Mouse (Mus musculus): ENCODE measurements around the gene Mab21l1. TPM values are rescaled to one million over a fixed set of nuclear protein-coding genes. Genes with fewer than 3 reads are reported as not detected.

Mab21l1 gene
- polyA plus RNA-seq, 1 experiment from 2014 or later = 6.9 TPM

- Histone ChIP-seq H3K27ac (no peak overlapping the region), H3K4me1 (peaks cover 42% of the 10 kb centered on the region), H3K36me3 (replicated peaks) (no peaks in the 10 kb centered on the region), H3K27me3 (ENCODE audit: poor library complexity, severe bottlenecking) (peaks cover 90% of the 10 kb centered on the region), H3K4me3 (no peak overlapping the region), H3K9me3 (no peaks in the 10 kb centered on the region)
- WGBS = 52% methylated on average over 11 of the region's 11 CpGs
- DNase-seq (ENCODE audit: extremely low spot score, low spot score) = no peak
Measured at GRCm38 (mm10) chr3:55756602-55757190, 25.6 kb upstream of the Mab21l1 start.

DNA sequence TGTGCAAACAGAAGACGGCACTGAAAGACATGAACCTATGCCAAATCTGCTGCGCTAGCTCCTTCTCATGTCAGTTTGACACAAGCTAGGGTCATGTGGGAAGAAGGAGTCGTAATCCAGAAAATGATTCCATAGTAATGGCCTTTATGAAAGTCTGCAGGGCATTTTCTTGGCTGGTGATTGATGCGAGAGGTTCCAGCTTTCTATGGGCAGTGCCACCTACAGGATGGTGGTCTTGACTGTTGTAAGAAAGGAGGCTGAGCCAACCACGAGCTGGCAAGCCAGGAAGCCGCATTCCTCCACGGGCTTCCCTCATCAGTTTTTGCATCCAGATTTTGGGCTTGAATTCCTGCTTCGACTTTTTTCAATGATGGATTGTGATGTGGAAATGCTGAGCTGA lies 24.0 kb upstream of the Mab21l1 start:
- Histone ChIP-seq H3K4me1 (peaks cover 41% of the 10 kb centered on the region), H3K27me3 (ENCODE audit: poor library complexity, severe bottlenecking) (peaks cover 90% of the 10 kb centered on the region), H3K4me3 (no peak overlapping the region), H3K36me3 (replicated peaks) (no peaks in the 10 kb centered on the region), H3K9me3 (no peaks in the 10 kb centered on the region), H3K27ac (no peak overlapping the region)
- 80% methylated on average over 8 of the region's 8 CpGs for whole genome bisulfite sequencing
- DNase-seq (ENCODE audit: extremely low spot score, low spot score) = no peak

DNA sequence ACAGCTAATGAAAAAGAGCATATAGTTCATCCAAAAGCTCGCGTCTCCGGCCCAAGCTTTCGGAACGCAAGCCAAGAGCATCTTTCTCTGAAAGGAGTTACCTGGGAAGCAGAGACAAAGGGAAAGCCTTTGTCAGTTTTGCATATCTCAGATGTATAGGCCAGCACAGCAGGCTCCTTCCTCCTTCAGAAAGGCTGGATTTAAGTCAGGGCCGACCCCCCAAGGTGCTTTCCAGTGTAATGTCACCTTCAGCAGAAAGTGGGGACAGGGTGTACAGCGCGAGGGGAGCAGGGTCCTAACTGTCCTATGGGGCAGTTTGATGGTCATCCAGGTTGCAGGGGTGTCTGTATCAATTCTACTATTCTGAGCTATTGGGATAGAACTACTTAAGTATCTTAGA lies 18.7 kb upstream of the Mab21l1 start:
- 18% methylated on average over 8 of the region's 8 CpGs for WGBS

GRCm38 (mm10) chr3:55768654-55769053 lies 13.7 kb upstream of the Mab21l1 start:
- Histone ChIP-seq H3K4me3 (no peak overlapping the region), H3K9me3 (no peaks in the 10 kb centered on the region), H3K27ac (no peak overlapping the region), H3K27me3 (ENCODE audit: poor library complexity, severe bottlenecking) (peaks cover 74% of the 10 kb centered on the region), H3K36me3 (replicated peaks) (no peaks in the 10 kb centered on the region), H3K4me1 (no peaks in the 10 kb centered on the region)
- WGBS = 90% methylated on average over 2 of the region's 2 CpGs
- no peak for DNase-seq (ENCODE audit: extremely low spot score, low spot score)

More for the DNA sequence above, 18.7 kb upstream of the Mab21l1 start:
- Histone ChIP-seq H3K4me1 (no peaks in the 10 kb centered on the region), H3K9me3 (no peaks in the 10 kb centered on the region), H3K27me3 (ENCODE audit: poor library complexity, severe bottlenecking) (peaks cover 100% of the 10 kb centered on the region), H3K27ac (no peak overlapping the region), H3K36me3 (replicated peaks) (no peaks in the 10 kb centered on the region), H3K4me3 (no peak overlapping the region)
- DNase-seq (ENCODE audit: extremely low spot score, low spot score) = no peak

- no peak overlapping the region for H3K27ac ChIP-seq
- H3K4me1 ChIP-seq = no peaks in the 10 kb centered on the region
- 75% methylated on average over 2 of the region's 2 CpGs for WGBS
- no peaks in the 10 kb centered on the region for H3K9me3 ChIP-seq
- H3K27me3 ChIP-seq (ENCODE audit: poor library complexity, severe bottlenecking) = peaks cover 74% of the 10 kb centered on the region
- no peak overlapping the region for H3K4me3 ChIP-seq
- DNase-seq (ENCODE audit: extremely low spot score, low spot score) = no peak
- no peaks in the 10 kb centered on the region for H3K36me3 ChIP-seq (replicated peaks)
Measured at GRCm38 (mm10) chr3:55769308-55769707, 13.0 kb upstream of the Mab21l1 start.

GRCm38 (mm10) chr3:55774203-55774602 lies 8.1 kb upstream of the Mab21l1 start:
- no peak overlapping the region for H3K4me3 ChIP-seq
- H3K27me3 ChIP-seq (ENCODE audit: poor library complexity, severe bottlenecking) = peaks cover 72% of the 10 kb centered on the region
- WGBS = 69% methylated on average over 6 of the region's 6 CpGs
- no peak for DNase-seq (ENCODE audit: extremely low spot score, low spot score)
- no peaks in the 10 kb centered on the region for H3K36me3 ChIP-seq (replicated peaks)
- peaks cover 4% of the 10 kb centered on the region; the same call in 1 of the 2 replicates for H3K4me1 ChIP-seq
- no peaks in the 10 kb centered on the region for H3K9me3 ChIP-seq
- H3K27ac ChIP-seq = no peak overlapping the region

DNA sequence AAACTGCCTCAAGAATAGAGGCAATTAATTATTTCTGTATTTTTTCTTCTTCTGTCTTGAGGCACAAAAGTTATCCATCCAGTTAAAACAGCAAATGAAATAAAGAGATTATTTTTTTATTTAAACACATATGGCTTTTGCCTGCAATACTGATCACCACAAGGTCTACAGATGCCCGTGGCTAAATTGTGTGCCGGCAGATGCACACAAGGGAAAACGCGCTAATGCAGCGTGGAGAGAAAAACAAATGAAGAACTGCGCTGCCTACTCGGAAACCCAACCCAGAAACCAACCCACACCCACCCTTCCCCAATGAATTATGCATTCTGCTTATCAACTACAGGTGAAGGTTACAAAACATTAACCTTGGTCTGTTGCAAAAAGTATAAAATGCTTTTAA lies 7.1 kb upstream of the Mab21l1 start:
- peaks cover 79% of the 10 kb centered on the region for H3K27me3 ChIP-seq (ENCODE audit: poor library complexity, severe bottlenecking)
- H3K4me3 ChIP-seq = no peak overlapping the region
- peaks cover 14% of the 10 kb centered on the region for H3K4me1 ChIP-seq
- H3K27ac ChIP-seq = no peak overlapping the region
- H3K9me3 ChIP-seq = no peaks in the 10 kb centered on the region
- WGBS = 63% methylated on average over 7 of the region's 7 CpGs
- H3K36me3 ChIP-seq (replicated peaks) = no peaks in the 10 kb centered on the region
- DNase-seq (ENCODE audit: extremely low spot score, low spot score) = no peak

- Histone ChIP-seq H3K4me3 (no peak overlapping the region), H3K36me3 (replicated peaks) (no peaks in the 10 kb centered on the region), H3K4me1 (peaks cover 19% of the 10 kb centered on the region), H3K27ac (no peak overlapping the region), H3K27me3 (ENCODE audit: poor library complexity, severe bottlenecking) (peaks cover 84% of the 10 kb centered on the region), H3K9me3 (no peaks in the 10 kb centered on the region)
- WGBS = 83% methylated on average over 6 of the region's 6 CpGs
- no peak for DNase-seq (ENCODE audit: extremely low spot score, low spot score)
Measured at GRCm38 (mm10) chr3:55775753-55776152, 6.6 kb upstream of the Mab21l1 start.

GRCm38 (mm10) chr3:55777501-55777900 lies 4.8 kb upstream of the Mab21l1 start:
- DNase-seq (ENCODE audit: extremely low spot score, low spot score) = no peak
- no peak overlapping the region for H3K4me3 ChIP-seq
- 56% methylated on average over 4 of the region's 4 CpGs for WGBS
- H3K9me3 ChIP-seq = no peaks in the 10 kb centered on the region
- H3K36me3 ChIP-seq (replicated peaks) = no peaks in the 10 kb centered on the region
- peaks cover 92% of the 10 kb centered on the region for H3K27me3 ChIP-seq (ENCODE audit: poor library complexity, severe bottlenecking)
- peaks cover 33% of the 10 kb centered on the region for H3K4me1 ChIP-seq
- H3K27ac ChIP-seq = no peak overlapping the region

- Histone ChIP-seq H3K9me3 (no peaks in the 10 kb centered on the region), H3K27me3 (ENCODE audit: poor library complexity, severe bottlenecking) (peaks cover 98% of the 10 kb centered on the region), H3K4me1 (peaks cover 48% of the 10 kb centered on the region), H3K36me3 (replicated peaks) (no peaks in the 10 kb centered on the region), H3K4me3 (no peak overlapping the region), H3K27ac (no peak overlapping the region)
- no peak for DNase-seq (ENCODE audit: extremely low spot score, low spot score)
- WGBS = 13% methylated on average over 8 of the region's 8 CpGs
Measured at GRCm38 (mm10) chr3:55778764-55779730, 3.3 kb upstream of the Mab21l1 start.

DNA sequence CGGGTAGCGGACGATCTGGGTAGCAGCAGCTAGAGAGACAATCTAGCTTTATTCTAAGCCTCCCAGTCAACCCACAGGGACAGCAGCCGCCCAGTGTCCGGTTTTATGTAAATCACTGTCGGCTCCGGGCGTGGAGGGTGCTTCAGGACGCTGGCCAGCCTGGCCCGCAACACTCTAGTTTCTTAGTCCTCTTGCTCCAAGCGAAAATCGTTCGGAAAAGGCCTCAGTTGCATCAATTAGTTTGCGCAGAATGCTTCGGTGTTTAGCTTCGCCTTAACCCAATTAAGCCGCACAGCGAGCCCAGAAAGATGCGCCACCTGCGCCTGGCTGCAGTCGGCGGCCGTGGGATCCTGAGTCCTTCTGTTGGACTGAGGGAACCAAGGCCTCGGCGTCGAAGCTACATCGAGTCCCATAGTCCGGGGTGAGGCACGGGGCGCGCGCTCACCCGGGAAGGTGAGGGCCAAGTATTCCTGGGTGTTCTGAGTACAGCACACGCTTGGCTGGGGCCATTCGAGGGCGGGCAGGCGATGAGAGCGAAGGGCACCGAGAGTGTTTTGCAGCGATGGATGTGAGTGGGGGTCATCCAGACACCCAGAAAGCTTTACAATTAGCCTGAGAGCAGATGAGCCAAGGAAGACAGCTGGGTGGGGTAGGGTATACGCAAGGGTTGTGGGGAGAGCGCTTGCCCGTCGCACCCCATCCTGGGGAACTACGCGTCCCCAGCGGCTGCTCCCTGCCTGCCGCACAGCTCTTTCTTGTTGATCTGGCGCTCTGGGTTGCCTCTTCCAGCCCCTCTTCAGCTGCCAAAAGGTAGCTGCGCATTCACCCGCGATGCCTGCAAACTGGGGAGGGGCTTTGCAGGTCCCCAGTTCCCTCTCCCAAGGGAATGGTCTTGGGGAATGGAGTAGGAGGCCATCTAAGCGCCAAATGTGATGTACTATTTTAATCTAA lies 1.9 kb upstream of the Mab21l1 start:
- Histone ChIP-seq H3K4me3 (peak overlapping the region; percentile 44), H3K27ac (peak overlapping the region; percentile 48; the same call in 1 of the 2 replicates), H3K4me1 (peaks cover 51% of the 10 kb centered on the region), H3K36me3 (replicated peaks) (no peaks in the 10 kb centered on the region), H3K27me3 (ENCODE audit: poor library complexity, severe bottlenecking) (peaks cover 100% of the 10 kb centered on the region), H3K9me3 (no peaks in the 10 kb centered on the region)
- peak; percentile 56 for DNase-seq (ENCODE audit: extremely low spot score, low spot score)
- under 1% methylated on average over 53 of the region's 53 CpGs for WGBS

DNA sequence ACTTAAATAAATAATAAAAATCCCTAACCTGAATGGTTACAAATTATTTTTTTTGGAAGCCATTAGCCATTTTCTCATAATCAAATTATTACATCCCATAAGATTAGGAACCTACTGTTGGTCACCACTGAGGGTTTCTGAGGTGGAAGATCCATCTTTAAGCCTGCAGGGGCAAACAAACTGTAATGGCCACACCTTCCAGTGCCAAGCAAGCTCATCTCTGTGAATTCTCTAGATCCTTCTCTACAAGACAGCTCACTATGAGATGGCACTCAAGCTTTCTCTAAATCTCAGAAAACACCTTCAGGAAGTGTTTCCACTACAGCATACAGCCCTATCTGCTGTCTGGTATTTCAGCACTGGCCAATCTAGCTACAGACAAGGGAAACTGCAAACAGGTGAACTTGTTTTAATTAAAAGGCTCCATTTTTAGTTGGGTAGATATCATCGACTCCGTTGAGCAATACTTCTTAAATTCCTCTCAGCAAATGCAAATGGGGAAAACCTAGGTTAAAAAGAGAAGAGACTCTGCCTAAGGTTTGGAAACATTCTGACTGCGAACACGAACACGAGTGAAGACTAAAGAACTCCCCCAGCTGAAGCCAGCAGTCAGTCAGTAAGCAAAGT lies 768 bp upstream of the Mab21l1 start:
- H3K4me3 ChIP-seq = no peak overlapping the region
- 6% methylated on average over 5 of the region's 5 CpGs for WGBS
- DNase-seq (ENCODE audit: extremely low spot score, low spot score) = no peak
- no peaks in the 10 kb centered on the region for H3K9me3 ChIP-seq
- no peaks in the 10 kb centered on the region for H3K36me3 ChIP-seq (replicated peaks)
- H3K27me3 ChIP-seq (ENCODE audit: poor library complexity, severe bottlenecking) = peaks cover 100% of the 10 kb centered on the region
- H3K4me1 ChIP-seq = peaks cover 56% of the 10 kb centered on the region
- H3K27ac ChIP-seq = no peak overlapping the region

All from forebrain, embryonic 10.5 days (tissue).